Comparison of ENCODE assay signal across 10 mouse cellular contexts in genomic region chr11:116195252-116195651, GRCm38 (mm10). TPM values are rescaled to one million over a fixed set of nuclear protein-coding genes. Genes with fewer than 3 reads are reported as not detected.
A peak's percentile ranks its signal among the peaks of the same experiment; 100 is the strongest.
DNase-seq lines count a peak whose midpoint lies in the region; ATAC-seq and TF ChIP-seq lines count a peak whose summit lies in the region.
"Had no signal": no experiment of that assay in that cellular context is flagged by ENCODE, and none has a peak within 500 bp of the region (broad histone marks: within the 10 kb centered on the region; RNA-seq: fewer than 3 reads in every experiment).

No protein-coding gene starts in this region.

- no peak overlapping the region for H3K4me2 ChIP-seq in hindbrain, postnatal 0 days (ENCODE audit: low read depth, low read length)
- no peak overlapping the region for H3K4me2 ChIP-seq in hindbrain, embryonic 16.5 days (ENCODE audit: low read length)

- no peak for ATAC-seq in hindbrain, postnatal 0 days
- ATAC-seq in hindbrain, embryonic 16.5 days = no peak
- ATAC-seq in G1E (ENCODE audit: extremely low read depth, insufficient number of reproducible peaks, low FRiP score, poor library complexity, severe bottlenecking) = no peak
- peak; percentile 22 for ATAC-seq in megakaryocyte, adult 5-6 weeks (ENCODE audit: poor library complexity, severe bottlenecking)
- ATAC-seq: Patski had no signal

- H3K9me3 ChIP-seq in hindbrain, postnatal 0 days (ENCODE audit: low read length) = no peaks in the 10 kb centered on the region
- H3K9me3 ChIP-seq in hindbrain, embryonic 16.5 days (ENCODE audit: control insufficient read depth, low read length) = no peaks in the 10 kb centered on the region
- H3K9me3 ChIP-seq in G1E (replicated peaks) = no peaks in the 10 kb centered on the region

- TF ChIP-seq POLR2A in kidney, adult 2 months (IDR thresholded peaks at IDR 0.05; ENCODE audit: low read depth, low read length) = no peak

- no peak overlapping the region for H3K27ac ChIP-seq in hindbrain, postnatal 0 days
- H3K27ac ChIP-seq in hindbrain, embryonic 16.5 days (ENCODE audit: low read depth, low read length) = no peak overlapping the region
- H3K27ac ChIP-seq in kidney, adult 2 months (ENCODE audit: insufficient read depth, low read depth, low read length) = peak overlapping the region; percentile 99

- DNase-seq in hindbrain, postnatal 0 days (ENCODE audit: low spot score) = no peak
- DNase-seq in G1E (ENCODE audit: low spot score) = peak; percentile 21
- DNase-seq in kidney, adult 2 months = peak; percentile 88
- no peak for DNase-seq in natural killer cell, adult 2 months (ENCODE audit: low spot score in 2 of 2)
- DNase-seq in gastrocnemius, postnatal 25 days = no peak
- no peak for DNase-seq in ovary, adult 18-20 months (ENCODE audit: low spot score)
- DNase-seq: gastrocnemius, postnatal 36 days had no signal

- H3K4me3 ChIP-seq in hindbrain, postnatal 0 days (ENCODE audit: low read length) = no peak overlapping the region
- no peak overlapping the region for H3K4me3 ChIP-seq in hindbrain, embryonic 16.5 days (ENCODE audit: low read length)
- H3K4me3 ChIP-seq in G1E (ENCODE audit: low read depth, low read length) = no peak overlapping the region
- H3K4me3 ChIP-seq in kidney, adult 2 months (ENCODE audit: insufficient read depth, low read depth, low read length) = peak overlapping the region; percentile 18

- H3K4me1 ChIP-seq in hindbrain, postnatal 0 days (ENCODE audit: insufficient read depth, low read length) = peaks cover 5% of the 10 kb centered on the region; the same call in 1 of the 2 replicates
- peaks cover 14% of the 10 kb centered on the region for H3K4me1 ChIP-seq in hindbrain, embryonic 16.5 days (ENCODE audit: control insufficient read depth, insufficient read depth, low read depth, low read length)
- peaks cover 40% of the 10 kb centered on the region for H3K4me1 ChIP-seq in G1E (ENCODE audit: insufficient read depth, low read depth, low read length)
- peaks cover 11% of the 10 kb centered on the region; the same call in 1 of the 2 replicates for H3K4me1 ChIP-seq in kidney, adult 2 months (ENCODE audit: control insufficient read depth, insufficient read depth, low read length)

- TF ChIP-seq CTCF in hindbrain, postnatal 0 days (IDR thresholded peaks at IDR 0.05; ENCODE audit: low read depth) = peak; percentile 21; the same call in 1 of the 2 replicates
- TF ChIP-seq CTCF in G1E (IDR thresholded peaks at IDR 0.05; ENCODE audit: low read depth, low read length) = no peak
- peak; percentile 19; the same call in 1 of the 2 replicates for TF ChIP-seq CTCF in kidney, adult 2 months (conservative IDR thresholded peaks at IDR 0.05; ENCODE audit: insufficient read depth, insufficient read length, low read depth, low read length)

- H3K36me3 ChIP-seq in hindbrain, postnatal 0 days (ENCODE audit: insufficient read depth, low read length) = peaks cover 19% of the 10 kb centered on the region
- H3K36me3 ChIP-seq in hindbrain, embryonic 16.5 days (ENCODE audit: control insufficient read depth, insufficient read depth, low read length) = peaks cover 8% of the 10 kb centered on the region
- H3K36me3 ChIP-seq in G1E (replicated peaks) = peaks cover 39% of the 10 kb centered on the region
- H3K36me3 ChIP-seq in kidney, adult 2 months (ENCODE audit: control insufficient read depth, insufficient read depth, low read length) = no peaks in the 10 kb centered on the region; the same call in 1 of the 2 replicates

- no peak overlapping the region for H3K9ac ChIP-seq in hindbrain, postnatal 0 days (replicated peaks; ENCODE audit: low read length)
- H3K9ac ChIP-seq in hindbrain, embryonic 16.5 days (ENCODE audit: low read depth, low read length) = no peak overlapping the region

- no peaks in the 10 kb centered on the region for H3K27me3 ChIP-seq in hindbrain, postnatal 0 days (ENCODE audit: insufficient read depth, low read length)
- no peaks in the 10 kb centered on the region for H3K27me3 ChIP-seq in hindbrain, embryonic 16.5 days (replicated peaks; ENCODE audit: control insufficient read depth, insufficient read depth, low read length)
- H3K27me3 ChIP-seq in G1E (ENCODE audit: insufficient read depth, low read length) = no peaks in the 10 kb centered on the region
- H3K27me3 ChIP-seq in kidney, adult 2 months (replicated peaks; ENCODE audit: control insufficient read depth, insufficient read depth, low read length) = no peaks in the 10 kb centered on the region
- H3K27me3 ChIP-seq: Patski had no signal

- WGBS in hindbrain, postnatal 0 days = 77% methylated on average over 5 of the region's 5 CpGs
- WGBS in hindbrain, embryonic 16.5 days = 83% methylated on average over 5 of the region's 5 CpGs
- WGBS in kidney, adult 2 months = 21% methylated on average over 5 of the region's 5 CpGs

RNA-seq across cellular contexts. Expression of gene Ten1, which starts 3.4 kb away (rescaled TPM):
- total RNA-seq in hindbrain, postnatal 0 days (2014; rRNA removed) = 66.6 and 74.8 TPM in 2 replicates
- polyA plus RNA-seq in hindbrain, postnatal 0 days (2015; fragmentation: Nextera tagmentation; extraction: Ambion mirVana) = 101 and 110 TPM in 2 replicates
- 92.1 and 106 TPM in 2 replicates for polyA plus RNA-seq in hindbrain, embryonic 16.5 days (2015; fragmentation: Nextera tagmentation; extraction: Ambion mirVana)
- total RNA-seq in G1E (2014; fragmentation: Nextera tagmentation) (17.8 and 23.1 TPM in 2 replicates), G1E (2017) (47.6 and 47.8 TPM in 2 replicates)
- polyA plus RNA-seq in G1E (2012) = 95.8 and 99.2 TPM in 2 replicates
- 20.1 and 21.0 TPM in 2 replicates for polyA plus RNA-seq in kidney, adult 2 months (2012; rRNA removed)
- total RNA-seq in megakaryocyte, adult 5-6 weeks (2015) = 58.5 and 63.9 TPM in 2 replicates
- total RNA-seq in megakaryocyte, adult 5-6 weeks (2017) = 21.4 and 27.2 TPM in 2 replicates
- 10 to 100 TPM; 19.9 to 22.5 TPM for total RNA-seq in gastrocnemius, postnatal 25 days (2021)

RNA-seq across cellular contexts. Expression of gene Acox1, which starts 3.6 kb away (rescaled TPM):
- total RNA-seq in hindbrain, postnatal 0 days (2014; rRNA removed) = 109 and 112 TPM in 2 replicates
- polyA plus RNA-seq in hindbrain, postnatal 0 days (2015; fragmentation: Nextera tagmentation; extraction: Ambion mirVana) = 63.4 and 65.0 TPM in 2 replicates
- 67.8 and 73.1 TPM in 2 replicates for polyA plus RNA-seq in hindbrain, embryonic 16.5 days (2015; fragmentation: Nextera tagmentation; extraction: Ambion mirVana)
- total RNA-seq in G1E (2014; fragmentation: Nextera tagmentation) (34.0 and 35.6 TPM in 2 replicates), G1E (2017) (51.2 and 55.8 TPM in 2 replicates)
- 2.5 and 2.8 TPM in 2 replicates for polyA plus RNA-seq in G1E (2012)
- 251 and 265 TPM in 2 replicates for polyA plus RNA-seq in kidney, adult 2 months (2012; rRNA removed)
- total RNA-seq in megakaryocyte, adult 5-6 weeks (2015) = 15.1 and 18.3 TPM in 2 replicates
- 18.6 and 19.7 TPM in 2 replicates for total RNA-seq in megakaryocyte, adult 5-6 weeks (2017)
- total RNA-seq in gastrocnemius, postnatal 25 days (2021) = 10 to 100 TPM; 56.1 to 73.6 TPM

RNA-seq across cellular contexts. Expression of gene Fbf1, which starts 27.3 kb away (rescaled TPM):
- total RNA-seq in hindbrain, postnatal 0 days (2014; rRNA removed) = 68.1 and 73.5 TPM in 2 replicates
- polyA plus RNA-seq in hindbrain, postnatal 0 days (2015; fragmentation: Nextera tagmentation; extraction: Ambion mirVana) = 33.8 and 35.3 TPM in 2 replicates
- polyA plus RNA-seq in hindbrain, embryonic 16.5 days (2015; fragmentation: Nextera tagmentation; extraction: Ambion mirVana) = 49.5 and 55.5 TPM in 2 replicates
- total RNA-seq in G1E (2014; fragmentation: Nextera tagmentation) (42.2 and 50.9 TPM in 2 replicates), G1E (2017) (25.0 and 35.9 TPM in 2 replicates)
- 23.6 and 26.4 TPM in 2 replicates for polyA plus RNA-seq in G1E (2012)
- polyA plus RNA-seq in kidney, adult 2 months (2012; rRNA removed) = 24.0 TPM in 2 replicates
- 2.9 and 5.9 TPM in 2 replicates for total RNA-seq in megakaryocyte, adult 5-6 weeks (2015)
- total RNA-seq in megakaryocyte, adult 5-6 weeks (2017) = 5.7 and 6.3 TPM in 2 replicates
- total RNA-seq in gastrocnemius, postnatal 25 days (2021) = 10 to 100 TPM in 1 of 2 experiments, 1 to 10 TPM in 1; 8.8 to 11.4 TPM

RNA-seq across cellular contexts. Expression of gene Evpl, which starts 42.6 kb away (rescaled TPM):
- 2.8 and 2.9 TPM in 2 replicates for total RNA-seq in hindbrain, postnatal 0 days (2014; rRNA removed)
- 1.6 TPM in 2 replicates for polyA plus RNA-seq in hindbrain, postnatal 0 days (2015; fragmentation: Nextera tagmentation; extraction: Ambion mirVana)
- polyA plus RNA-seq in hindbrain, embryonic 16.5 days (2015; fragmentation: Nextera tagmentation; extraction: Ambion mirVana) = 1.1 and 1.2 TPM in 2 replicates
- not detected in 2 replicates for total RNA-seq in G1E (2014; fragmentation: Nextera tagmentation)
- total RNA-seq in G1E (2017) = 0.05 TPM in 1 of 2 replicates, not detected in the other
- polyA plus RNA-seq in G1E (2012) = 0.01 TPM in 2 replicates
- polyA plus RNA-seq in kidney, adult 2 months (2012; rRNA removed) = 6.8 and 7.1 TPM in 2 replicates
- total RNA-seq in megakaryocyte, adult 5-6 weeks (2015) = 0.11 TPM in 1 of 2 replicates, not detected in the other
- total RNA-seq in megakaryocyte, adult 5-6 weeks (2017) = 0.24 and 0.37 TPM in 2 replicates
- under 1 TPM; 0.05 to 0.13 TPM for total RNA-seq in gastrocnemius, postnatal 25 days (2021)

RNA-seq across cellular contexts. Expression of gene Mrpl38, which starts 56.6 kb away (rescaled TPM):
- 83.9 and 94.0 TPM in 2 replicates for total RNA-seq in hindbrain, postnatal 0 days (2014; rRNA removed)
- 71.9 and 73.3 TPM in 2 replicates for polyA plus RNA-seq in hindbrain, postnatal 0 days (2015; fragmentation: Nextera tagmentation; extraction: Ambion mirVana)
- polyA plus RNA-seq in hindbrain, embryonic 16.5 days (2015; fragmentation: Nextera tagmentation; extraction: Ambion mirVana) = 84.0 and 86.8 TPM in 2 replicates
- 99.3 and 125 TPM in 2 replicates for total RNA-seq in G1E (2014; fragmentation: Nextera tagmentation)
- total RNA-seq in G1E (2017) = 38.3 and 45.7 TPM in 2 replicates
- polyA plus RNA-seq in G1E (2012) = 144 and 150 TPM in 2 replicates
- 69.9 and 70.7 TPM in 2 replicates for polyA plus RNA-seq in kidney, adult 2 months (2012; rRNA removed)
- 14.6 and 17.3 TPM in 2 replicates for total RNA-seq in megakaryocyte, adult 5-6 weeks (2015)
- 6.9 and 10.0 TPM in 2 replicates for total RNA-seq in megakaryocyte, adult 5-6 weeks (2017)
- total RNA-seq in gastrocnemius, postnatal 25 days (2021) = 10 to 100 TPM; 48.7 to 50.8 TPM

Comparison
In these comparisons a context has a peak if more than half of its experiments do, and no peak if none do; other contexts are left out.
1. DNase-seq: peak in G1E (single experiment) and kidney, adult 2 months (single experiment); none in hindbrain, postnatal 0 days (single experiment), natural killer cell, adult 2 months (0 of 2), gastrocnemius, postnatal 25 days (single experiment) and ovary, adult 18-20 months (single experiment).